Mouse (Mus musculus) stomach, embryonic 15.5 days (tissue): ENCODE measurements around the gene Znfx1. TPM values are rescaled to one million over a fixed set of nuclear protein-coding genes. Genes with fewer than 3 reads are reported as not detected.

Source experiments
- ATAC-seq: fragments of 200-750 bp; cut with Nextera tagmentation; 2 replicates; pipeline ENCODE4 v1.8.0; 2017; ENCODE audit warnings: low read depth, moderate number of reproducible peaks, moderate TSS enrichment; ENCODE audit not compliant: insufficient read depth, low FRiP score
- H3K27ac ChIP-seq: fragments of 300-500 bp; sonication (generic); 2 replicates; pipeline ENCODE4 v1.5.1; 2015; ENCODE audit warnings: mild to moderate bottlenecking, inconsistent platforms
- H3K27me3 ChIP-seq: fragments of 300-500 bp; sonication (generic); replicated peaks from 2 replicates; pipeline ENCODE4 v1.6.1; 2015; ENCODE audit warnings: inconsistent platforms
- H3K36me3 ChIP-seq: fragments of 300-500 bp; sonication (generic); 2 replicates; pipeline ENCODE4 v1.6.1; 2015; ENCODE audit warnings: inconsistent platforms
- H3K4me1 ChIP-seq: fragments of 300-500 bp; sonication (generic); 2 replicates; pipeline ENCODE4 v1.6.1; 2015; ENCODE audit warnings: inconsistent platforms
- H3K4me2 ChIP-seq: fragments of 300-500 bp; sonication (generic); 2 replicates; pipeline ENCODE4 v1.6.1; 2015; ENCODE audit warnings: mild to moderate bottlenecking, inconsistent platforms
- H3K4me3 ChIP-seq: fragments of 300-500 bp; sonication (generic); replicated peaks from 2 replicates; pipeline ENCODE4 v1.5.1; 2015; ENCODE audit warnings: inconsistent platforms
- H3K9ac ChIP-seq: fragments of 300-500 bp; sonication (generic); 2 replicates; pipeline ENCODE4 v1.6.1; 2015; ENCODE audit warnings: inconsistent platforms
- H3K9me3 ChIP-seq: fragments of 300-500 bp; sonication (generic); 2 replicates; pipeline ENCODE4 v1.6.1; 2016; ENCODE audit warnings: inconsistent platforms
- WGBS: fragments of 180-500 bp; shearing (Covaris S2); methylation state at CpG from one replicate; pipeline ENCODE4 v1.1.7; 2015; 5-methylcytosine and 5-hydroxymethylcytosine counted together
- polyA plus RNA-seq: library from polyadenylated mRNA; unstranded; fragments of >200 nt; fragmentation: Nextera tagmentation; extraction: Ambion mirVana; gene quantifications from 2 replicates; pipeline ENCODE4 v1.2.1, GENCODE M21; 2015

Gene Znfx1
- 7.9 TPM in 2 replicates for polyA plus RNA-seq

GRCm38 (mm10) chr2:167062965-167063880 lies at the start of gene Znfx1:
Gene Znfx1, minus strand, starts transcription at chr2:167063015.
- H3K9ac ChIP-seq, result peak within 1 kb of the TSS; percentile 80
- H3K4me2 ChIP-seq, result peak within 1 kb of the TSS; percentile 68
- H3K4me1 ChIP-seq, result peaks cover 30% of the 10 kb centered on the region
- H3K9me3 ChIP-seq, result no peaks in the 10 kb centered on the region
- no peaks in the 10 kb centered on the region for H3K27me3 ChIP-seq
- peak within 1 kb of the TSS; percentile 95 for H3K27ac ChIP-seq
- H3K36me3 ChIP-seq, result peaks cover 17% of the 10 kb centered on the region
- under 1% methylated on average over 57 of the region's 57 CpGs for WGBS
- peak; percentile 91 for ATAC-seq
- peak within 1 kb of the TSS; percentile 78 for H3K4me3 ChIP-seq

- Histone ChIP-seq H3K9ac (no peak overlapping the region), H3K9me3 (no peaks in the 10 kb centered on the region), H3K4me3 (no peak overlapping the region), H3K27ac (no peak overlapping the region), H3K4me1 (0 out of 2 replicates have a peak, but pooled peaks cover 3% of the 10 kb centered on the region), H3K36me3 (no peaks in the 10 kb centered on the region), H3K27me3 (no peaks in the 10 kb centered on the region), H3K4me2 (no peak overlapping the region)
- no peak for ATAC-seq
- WGBS, result 68% methylated on average over 7 of the region's 7 CpGs
These were observed 49.4 kb upstream of the Znfx1 start for GRCm38 (mm10) chr2:167112259-167112658.

- WGBS, result 70% methylated on average over 8 of the region's 8 CpGs
- ATAC-seq, result no peak
- Histone ChIP-seq H3K9ac (no peak overlapping the region), H3K4me3 (no peak overlapping the region), H3K9me3 (no peaks in the 10 kb centered on the region), H3K36me3 (no peaks in the 10 kb centered on the region), H3K27ac (no peak overlapping the region), H3K4me1 (0 out of 2 replicates have a peak, but pooled peaks cover 3% of the 10 kb centered on the region), H3K4me2 (no peak overlapping the region), H3K27me3 (no peaks in the 10 kb centered on the region)
These were observed 46.7 kb upstream of the Znfx1 start for GRCm38 (mm10) chr2:167109506-167109905.

- WGBS, result 50% methylated on average over 7 of the region's 7 CpGs
- H3K4me2 ChIP-seq, result no peak overlapping the region
- H3K4me3 ChIP-seq, result no peak overlapping the region
- no peak overlapping the region for H3K27ac ChIP-seq
- no peaks in the 10 kb centered on the region for H3K36me3 ChIP-seq
- no peaks in the 10 kb centered on the region for H3K9me3 ChIP-seq
- H3K27me3 ChIP-seq, result no peaks in the 10 kb centered on the region
- H3K4me1 ChIP-seq, result 0 out of 2 replicates have a peak, but pooled peaks cover 4% of the 10 kb centered on the region
- ATAC-seq, result no peak
- H3K9ac ChIP-seq, result no peak overlapping the region
These were observed 40.7 kb upstream of the Znfx1 start for GRCm38 (mm10) chr2:167103546-167103945.

- 0 out of 2 replicates have a peak, but pooled peaks cover 4% of the 10 kb centered on the region for H3K4me1 ChIP-seq
- H3K4me3 ChIP-seq, result no peak overlapping the region
- no peaks in the 10 kb centered on the region for H3K9me3 ChIP-seq
- H3K9ac ChIP-seq, result no peak overlapping the region
- H3K27ac ChIP-seq, result no peak overlapping the region
- no peaks in the 10 kb centered on the region for H3K36me3 ChIP-seq
- H3K4me2 ChIP-seq, result no peak overlapping the region
- 65% methylated on average over 17 of the region's 17 CpGs for WGBS
- H3K27me3 ChIP-seq, result no peaks in the 10 kb centered on the region
- ATAC-seq, result no peak
These were observed 39.1 kb upstream of the Znfx1 start for GRCm38 (mm10) chr2:167101743-167102441.

GRCm38 (mm10) chr2:167094688-167095087 lies 31.9 kb upstream of the Znfx1 start:
- Histone ChIP-seq H3K4me2 (no peak overlapping the region), H3K4me1 (no peaks in the 10 kb centered on the region), H3K9ac (no peak overlapping the region), H3K27me3 (no peaks in the 10 kb centered on the region), H3K4me3 (no peak overlapping the region), H3K27ac (no peak overlapping the region), H3K9me3 (no peaks in the 10 kb centered on the region), H3K36me3 (no peaks in the 10 kb centered on the region)
- no peak for ATAC-seq
- WGBS, result 79% methylated on average over 4 of the region's 4 CpGs

- no peaks in the 10 kb centered on the region for H3K27me3 ChIP-seq
- no peak for ATAC-seq
- H3K9ac ChIP-seq, result no peak overlapping the region
- H3K4me3 ChIP-seq, result no peak overlapping the region
- H3K9me3 ChIP-seq, result no peaks in the 10 kb centered on the region
- H3K4me2 ChIP-seq, result no peak overlapping the region
- no peaks in the 10 kb centered on the region for H3K36me3 ChIP-seq
- 83% methylated on average over 13 of the region's 13 CpGs for WGBS
- H3K27ac ChIP-seq, result no peak overlapping the region
- no peaks in the 10 kb centered on the region for H3K4me1 ChIP-seq
These were observed 30.5 kb upstream of the Znfx1 start for GRCm38 (mm10) chr2:167093171-167093900.

DNA sequence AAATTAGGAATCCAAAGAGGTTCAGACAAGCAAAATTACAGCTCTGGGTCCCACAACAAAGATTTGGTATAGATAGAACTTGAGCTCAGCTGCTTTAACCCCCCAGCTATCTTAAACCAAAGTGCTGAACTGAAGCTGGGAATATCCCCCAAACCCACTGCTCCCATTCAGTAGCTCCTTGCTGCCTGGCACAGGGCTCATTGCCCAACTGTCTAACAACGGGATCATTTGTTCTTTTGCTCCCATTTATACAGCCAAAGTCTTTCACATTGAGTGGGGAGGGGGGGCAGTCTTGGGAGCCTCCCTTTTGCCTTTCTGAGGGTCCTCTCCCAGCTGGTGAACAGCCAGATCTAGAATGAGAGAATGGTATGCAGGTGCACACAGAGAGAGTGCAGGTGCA lies 27.5 kb upstream of the Znfx1 start:
- H3K4me3 ChIP-seq, result no peak overlapping the region
- no peaks in the 10 kb centered on the region for H3K27me3 ChIP-seq
- no peak overlapping the region for H3K27ac ChIP-seq
- 0 out of 2 replicates have a peak, but pooled peaks cover 3% of the 10 kb centered on the region for H3K4me1 ChIP-seq
- H3K36me3 ChIP-seq, result no peaks in the 10 kb centered on the region
- no peak overlapping the region for H3K9ac ChIP-seq
- no peak for ATAC-seq
- WGBS, result 68% methylated on average over 1 of the region's 1 CpGs
- no peaks in the 10 kb centered on the region for H3K9me3 ChIP-seq
- no peak overlapping the region for H3K4me2 ChIP-seq

GRCm38 (mm10) chr2:167086836-167087235 lies 24.0 kb upstream of the Znfx1 start:
- no peak overlapping the region for H3K27ac ChIP-seq

DNA sequence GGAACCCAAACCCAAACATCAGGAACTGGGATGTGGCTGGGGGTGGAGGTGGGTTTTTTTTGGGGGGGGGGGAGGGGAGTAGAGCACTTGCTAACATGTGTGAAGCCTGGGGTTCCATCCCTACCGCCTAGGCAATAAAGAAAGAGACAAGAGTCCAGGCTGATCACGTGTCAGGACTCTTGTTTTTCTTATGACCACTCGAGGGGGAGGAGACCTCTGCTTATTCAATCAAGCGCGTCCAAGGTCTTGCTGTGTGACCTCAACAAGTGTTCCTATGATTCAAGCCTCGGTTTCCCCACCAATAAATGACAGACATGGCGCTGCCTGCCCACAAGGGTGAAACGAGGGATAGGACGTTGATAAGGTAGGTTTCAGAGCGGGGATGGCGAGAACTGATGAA lies 23.3 kb upstream of the Znfx1 start:
- no peaks in the 10 kb centered on the region for H3K27me3 ChIP-seq
- H3K27ac ChIP-seq, result no peak overlapping the region
- no peaks in the 10 kb centered on the region for H3K36me3 ChIP-seq
- no peak overlapping the region for H3K4me3 ChIP-seq
- 56% methylated on average over 11 of the region's 11 CpGs for WGBS
- no peak overlapping the region for H3K4me2 ChIP-seq
- H3K4me1 ChIP-seq, result peaks cover 3% of the 10 kb centered on the region; the same call in 1 of the 2 replicates
- no peak for ATAC-seq
- H3K9me3 ChIP-seq, result no peaks in the 10 kb centered on the region
- H3K9ac ChIP-seq, result no peak overlapping the region

More at GRCm38 (mm10) chr2:167086836-167087235, 24.0 kb upstream of the Znfx1 start:
- H3K9me3 ChIP-seq, result no peaks in the 10 kb centered on the region
- no peak overlapping the region for H3K9ac ChIP-seq
- no peak for ATAC-seq
- no peak overlapping the region for H3K4me2 ChIP-seq
- WGBS, result 63% methylated on average over 5 of the region's 5 CpGs
- no peaks in the 10 kb centered on the region for H3K36me3 ChIP-seq
- H3K27me3 ChIP-seq, result no peaks in the 10 kb centered on the region
- H3K4me3 ChIP-seq, result no peak overlapping the region
- H3K4me1 ChIP-seq, result 0 out of 2 replicates have a peak, but pooled peaks cover 3% of the 10 kb centered on the region

- Histone ChIP-seq H3K9ac (no peak overlapping the region), H3K9me3 (no peaks in the 10 kb centered on the region), H3K27me3 (no peaks in the 10 kb centered on the region), H3K4me1 (peaks cover 17% of the 10 kb centered on the region; the same call in 1 of the 2 replicates), H3K36me3 (no peaks in the 10 kb centered on the region), H3K27ac (no peak overlapping the region), H3K4me3 (no peak overlapping the region), H3K4me2 (no peak overlapping the region)
- 19% methylated on average over 4 of the region's 4 CpGs for WGBS
- ATAC-seq, result no peak; the same call in 1 of the 2 replicates
These were observed 18.8 kb upstream of the Znfx1 start for GRCm38 (mm10) chr2:167081639-167082038.
